Mouse (Mus musculus) left cerebral cortex, adult 11 months (tissue): ENCODE results near the gene H2al1n.
"Not testable (repeated sequence)": the region's sequence is repeated elsewhere in the genome, so short reads cannot be mapped to it uniquely, and the experiment has no call there.

ENCODE experiments used
- DNase-seq: peaks from one replicate; pipeline ENCODE4 v3.0.0; 2022; ENCODE audit warnings: low spot score

Gene H2al1n

DNA sequence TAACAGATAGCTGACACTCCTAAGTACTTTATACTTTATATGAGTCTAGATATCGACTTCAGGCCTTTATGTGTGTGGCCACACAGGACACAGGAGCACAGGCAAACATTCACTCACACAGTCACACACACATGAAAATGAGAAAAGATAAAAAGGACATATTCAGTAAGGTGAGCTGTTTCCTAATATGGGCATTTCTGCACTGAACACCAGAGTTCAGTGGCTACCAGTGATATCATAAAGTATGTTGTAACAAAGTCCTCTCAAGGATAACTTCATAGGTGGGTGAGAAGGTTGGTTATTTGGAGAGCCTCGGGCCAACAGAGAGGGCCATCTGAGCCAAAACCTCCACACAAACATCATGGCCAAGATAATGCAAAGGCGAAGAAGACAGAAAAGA, at the start of gene H2al1n:
H2al1n (plus strand) TSS at position 301 of the 400 bp plus-strand sequence.
- not testable (repeated sequence) for DNase-seq

DNA sequence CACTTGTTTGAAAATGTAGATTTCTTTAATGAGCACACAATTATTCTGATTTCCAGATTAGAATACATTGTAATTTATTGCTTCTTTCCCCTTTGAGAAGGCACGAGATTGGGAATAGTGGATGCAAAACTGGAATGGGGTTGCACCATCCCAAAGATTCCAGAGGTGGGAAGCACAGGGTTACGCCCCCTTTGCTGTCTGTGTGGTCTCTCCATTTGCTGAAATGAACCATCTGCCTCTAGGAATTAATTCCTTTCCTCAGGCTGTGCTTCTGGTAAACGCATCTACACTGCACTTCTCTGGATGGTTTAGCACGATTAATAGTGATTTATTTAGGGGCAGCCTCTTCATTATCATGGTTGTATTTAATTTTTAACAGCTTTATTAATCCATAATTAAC, 11.7 kb upstream of the H2al1n start:
- DNase-seq, result no peak

DNA sequence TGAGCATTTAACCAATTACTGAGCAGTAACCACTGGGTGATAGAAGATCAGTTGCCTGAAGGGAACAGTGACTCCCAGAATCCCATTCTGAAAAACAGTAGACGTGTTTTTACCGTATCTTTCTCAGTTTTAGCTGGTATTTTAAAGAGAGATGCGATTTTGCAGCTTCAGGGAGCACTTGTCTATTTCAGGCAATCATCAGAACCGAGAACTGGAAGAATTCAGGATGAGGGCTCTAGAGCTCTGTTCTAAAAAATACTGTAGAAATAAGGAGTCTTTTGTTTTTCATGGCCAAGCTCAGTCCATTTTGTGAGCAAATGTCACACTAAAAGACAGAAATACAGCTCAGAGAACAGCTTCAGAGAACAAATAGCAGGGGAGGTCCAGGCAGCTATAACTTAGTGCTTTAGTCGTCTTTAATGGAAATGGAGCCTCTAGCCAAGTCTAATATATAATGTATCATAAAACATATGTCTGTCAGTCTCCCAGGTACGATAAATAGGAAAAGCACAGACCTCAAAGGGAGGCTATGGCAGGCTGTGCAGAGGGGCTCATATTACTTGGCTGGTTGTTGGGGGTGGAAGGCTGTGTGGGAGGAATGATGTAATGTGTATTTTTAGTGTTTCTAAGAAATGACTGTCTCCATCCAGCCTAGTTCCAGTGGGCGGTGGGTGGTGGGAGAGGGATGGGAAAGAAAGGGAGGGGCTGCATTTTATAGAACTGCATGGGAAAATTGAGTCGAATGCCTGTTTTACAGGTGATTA, 4.7 kb upstream of the H2al1n start:
- no peak for DNase-seq

DNA sequence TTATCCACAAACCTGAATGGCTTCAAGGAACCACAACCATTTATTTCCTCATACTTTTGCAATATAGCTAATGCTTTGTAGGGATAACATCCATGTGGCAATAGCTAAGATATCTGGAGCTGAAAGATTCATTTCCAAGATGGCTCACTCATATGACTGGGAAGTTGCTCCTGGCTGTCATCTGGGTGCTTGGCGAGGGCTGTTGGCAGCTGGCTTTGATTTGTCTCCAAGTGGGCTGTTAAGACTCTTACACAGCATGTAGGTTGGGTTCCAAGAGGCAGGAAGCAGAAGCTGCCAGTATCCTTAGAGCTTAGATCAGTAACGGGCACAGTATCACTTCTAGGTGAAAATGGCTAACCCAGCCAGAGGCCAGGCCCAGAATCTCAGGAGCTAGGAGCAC, 18.3 kb downstream of the H2al1n start:
- DNase-seq, result no peak

DNA sequence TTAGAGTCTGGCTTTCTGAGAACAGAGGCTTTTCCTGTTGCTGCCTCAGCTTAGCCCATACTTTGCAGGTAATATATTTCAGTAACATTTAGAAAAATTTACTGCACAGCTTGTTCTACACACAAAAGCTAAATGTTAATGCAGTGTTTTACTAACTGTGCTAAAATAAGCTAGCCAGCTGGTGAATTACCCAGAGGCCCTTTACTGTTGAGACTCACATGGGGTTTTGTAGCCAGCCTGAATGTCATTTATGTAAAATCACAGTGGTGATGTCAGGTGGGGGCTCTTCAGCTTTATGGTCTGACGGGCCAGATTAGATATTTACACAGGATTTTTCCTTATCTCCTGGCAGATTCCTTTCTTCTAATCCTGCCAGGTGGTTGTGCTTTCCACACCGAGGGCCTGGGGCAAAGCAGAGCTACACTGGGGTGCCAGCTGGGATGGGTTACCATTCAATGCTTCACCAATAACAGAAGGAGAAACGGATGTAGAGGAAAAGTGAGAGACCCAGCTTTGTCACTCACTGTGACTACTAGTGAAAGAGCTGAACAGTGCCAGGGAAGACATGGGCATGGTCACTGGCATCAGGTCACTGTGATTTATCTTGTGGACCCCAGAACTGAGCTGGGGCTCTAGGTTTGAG, 48.8 kb downstream of the H2al1n start:
- peak; percentile 4 for DNase-seq
